Mouse (Mus musculus): ENCODE measurements around the gene Acap2. TPM values are rescaled to one million over a fixed set of nuclear protein-coding genes. Genes with fewer than 3 reads are reported as not detected.

Gene Acap2
- polyA plus RNA-seq, 2 experiments = 24.8 to 24.9 TPM

DNA sequence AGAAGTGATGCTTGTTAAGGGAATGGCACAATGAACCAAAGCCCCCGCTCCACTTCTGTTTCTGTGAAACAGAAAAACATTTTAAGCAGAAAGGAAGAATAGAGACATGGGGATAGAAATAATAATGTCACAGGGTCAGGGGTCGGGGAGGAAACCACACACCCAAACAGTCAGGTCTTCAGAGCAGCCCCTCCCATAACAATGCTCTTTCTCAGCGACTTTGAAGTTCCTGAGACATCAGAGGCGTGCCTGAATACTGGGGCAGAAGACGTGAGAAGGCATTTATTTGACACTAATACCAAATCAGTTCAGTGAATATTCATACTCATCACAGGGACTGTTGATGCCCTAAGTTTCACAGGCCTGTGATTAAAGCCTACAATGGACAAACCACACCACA is 155.8 kb downstream of the Acap2 start:
- Histone ChIP-seq H3K4me3 (replicated peaks; ENCODE audit: low read length) (no peak overlapping the region), H3K27me3 (ENCODE audit: control insufficient read depth, insufficient read depth, low read length) (no peaks in the 10 kb centered on the region), H3K4me2 (replicated peaks; ENCODE audit: low read depth, low read length, severe bottlenecking) (no peak overlapping the region), H3K36me3 (ENCODE audit: control insufficient read depth, insufficient read depth, low read length) (no peaks in the 10 kb centered on the region), H3K9me3 (ENCODE audit: control insufficient read depth, low read length) (no peaks in the 10 kb centered on the region), H3K9ac (ENCODE audit: low read depth, low read length, severe bottlenecking) (no peak overlapping the region), H3K27ac (replicated peaks; ENCODE audit: low read depth, low read length) (no peak overlapping the region), H3K4me1 (ENCODE audit: control insufficient read depth, insufficient read depth, low read length) (peaks cover 8% of the 10 kb centered on the region)
- WGBS = 63% methylated on average over 5 of the region's 5 CpGs
- TF ChIP-seq POLR2A (IDR thresholded peaks at IDR 0.05; ENCODE audit: borderline replicate concordance, extremely low read depth, insufficient read depth, insufficient read length) = no peak
- ATAC-seq (ENCODE audit: low FRiP score, low read depth) (no peak), DNase-seq (ENCODE audit: low spot score) (no peak)

DNA sequence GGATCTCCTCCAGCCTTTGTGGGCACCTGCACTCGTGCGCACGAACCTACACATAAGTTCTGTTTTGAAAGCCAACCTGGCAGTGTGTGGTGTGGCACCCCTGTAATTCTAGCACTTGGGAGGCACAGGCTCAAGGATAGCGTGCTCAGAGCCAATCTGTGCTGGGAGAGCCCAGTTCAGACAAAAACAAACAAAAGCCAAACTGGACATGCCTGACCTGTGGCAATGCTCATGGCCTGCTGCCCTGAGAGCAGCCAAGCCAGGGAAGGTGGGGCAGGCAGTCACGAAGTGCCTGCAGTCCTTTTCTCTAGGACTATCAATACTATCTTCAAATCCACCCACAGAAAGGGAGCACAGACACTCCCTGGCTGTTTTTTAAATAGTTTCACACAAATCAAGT is 157.9 kb downstream of the Acap2 start:
- TF ChIP-seq POLR2A (IDR thresholded peaks at IDR 0.05; ENCODE audit: borderline replicate concordance, extremely low read depth, insufficient read depth, insufficient read length) = no peak
- no peaks in the 10 kb centered on the region for H3K9me3 ChIP-seq (ENCODE audit: control insufficient read depth, low read length)

More for the DNA sequence above, 157.9 kb downstream of the Acap2 start:
- H3K27me3 ChIP-seq (ENCODE audit: control insufficient read depth, insufficient read depth, low read length) = no peaks in the 10 kb centered on the region
- H3K27ac ChIP-seq (replicated peaks; ENCODE audit: low read depth, low read length) = no peak overlapping the region
- no peaks in the 10 kb centered on the region for H3K36me3 ChIP-seq (ENCODE audit: control insufficient read depth, insufficient read depth, low read length)
- DNase-seq (ENCODE audit: low spot score) (no peak), ATAC-seq (ENCODE audit: low FRiP score, low read depth) (no peak)
- no peak overlapping the region for H3K9ac ChIP-seq (ENCODE audit: low read depth, low read length, severe bottlenecking)
- H3K4me1 ChIP-seq (ENCODE audit: control insufficient read depth, insufficient read depth, low read length) = peaks cover 9% of the 10 kb centered on the region; the same call in 1 of the 2 replicates
- no peak overlapping the region for H3K4me2 ChIP-seq (replicated peaks; ENCODE audit: low read depth, low read length, severe bottlenecking)
- WGBS = 91% methylated on average over 5 of the region's 5 CpGs
- no peak overlapping the region for H3K4me3 ChIP-seq (replicated peaks; ENCODE audit: low read length)

Other genes with a start within 250 kb of the Acap2 start
- gene Xxylt1, start 119.8 kb downstream of the Acap2 start, polyA plus RNA-seq (2012; rRNA removed) = 20.0 and 31.3 TPM in 2 replicates
- 23.8 and 24.5 TPM in 2 replicates for gene Xxylt1, start 119.8 kb downstream of the Acap2 start, polyA plus RNA-seq (2014; fragmentation: Nextera tagmentation; extraction: Ambion mirVana)
- gene Ppp1r2, start 74.0 kb upstream of the Acap2 start, polyA plus RNA-seq (2012; rRNA removed) = 30.5 and 40.5 TPM in 2 replicates
- 77.3 and 77.7 TPM in 2 replicates for gene Ppp1r2, start 74.0 kb upstream of the Acap2 start, polyA plus RNA-seq (2014; fragmentation: Nextera tagmentation; extraction: Ambion mirVana)
- 29.4 and 40.8 TPM in 2 replicates for gene Apod, start 113.6 kb upstream of the Acap2 start, polyA plus RNA-seq (2012; rRNA removed)
- 69.9 and 76.8 TPM in 2 replicates for gene Apod, start 113.6 kb upstream of the Acap2 start, polyA plus RNA-seq (2014; fragmentation: Nextera tagmentation; extraction: Ambion mirVana)
- 39.1 and 43.9 TPM in 2 replicates for gene Bdh1, start 221.0 kb upstream of the Acap2 start, polyA plus RNA-seq (2012; rRNA removed)
- gene Bdh1, start 221.0 kb upstream of the Acap2 start, polyA plus RNA-seq (2014; fragmentation: Nextera tagmentation; extraction: Ambion mirVana) = 27.2 and 28.5 TPM in 2 replicates

Data from limb, embryonic 14.5 days (tissue).